Mouse (Mus musculus) mesoderm, embryonic 11.5 days (tissue): ENCODE data around the gene A930018P22Rik.
"Not testable (repeated sequence)": the region's sequence is repeated elsewhere in the genome, so short reads cannot be mapped to it uniquely, and the experiment has no call there.

ENCODE experiments used
- DNase-seq: peaks from one replicate; pipeline ENCODE4 v3.0.0-alpha.2; 2012; ENCODE audit warnings: low read depth, low spot score

The A930018P22Rik gene

GRCm38 (mm10) chr2:104117173-104117572 lies 5.4 kb upstream of the A930018P22Rik start:
- DNase-seq, result not testable (repeated sequence)

GRCm38 (mm10) chr2:104119097-104119496 lies 3.5 kb upstream of the A930018P22Rik start:
- no peak for DNase-seq

- no peak for DNase-seq
These were observed 2.3 kb upstream of the A930018P22Rik start for GRCm38 (mm10) chr2:104120312-104120711.

- DNase-seq, result no peak
These were observed 676 bp upstream of the A930018P22Rik start for GRCm38 (mm10) chr2:104121681-104122504.

GRCm38 (mm10) chr2:104123540-104123939 lies 971 bp downstream of the A930018P22Rik start:
- no peak for DNase-seq

GRCm38 (mm10) chr2:104124071-104124470 lies 1.5 kb downstream of the A930018P22Rik start:
- no peak for DNase-seq

GRCm38 (mm10) chr2:104128803-104129531 lies 6.4 kb downstream of the A930018P22Rik start:
- no peak for DNase-seq

- DNase-seq, result no peak
These were observed 7.6 kb downstream of the A930018P22Rik start for GRCm38 (mm10) chr2:104130165-104130564.

- no peak for DNase-seq
These were observed 8.4 kb downstream of the A930018P22Rik start for GRCm38 (mm10) chr2:104130969-104131368.

- no peak for DNase-seq
These were observed 9.8 kb downstream of the A930018P22Rik start for GRCm38 (mm10) chr2:104132266-104132859.

- no peak for DNase-seq
These were observed 10.7 kb downstream of the A930018P22Rik start for GRCm38 (mm10) chr2:104133042-104133810.

- DNase-seq, result peak; percentile 89
These were observed 11.8 kb downstream of the A930018P22Rik start for GRCm38 (mm10) chr2:104134150-104135056.

- no peak for DNase-seq
These were observed 13.4 kb downstream of the A930018P22Rik start for GRCm38 (mm10) chr2:104135920-104136319.

- no peak for DNase-seq
These were observed 19.6 kb downstream of the A930018P22Rik start for GRCm38 (mm10) chr2:104142140-104142539.

- no peak for DNase-seq
These were observed 21.4 kb downstream of the A930018P22Rik start for GRCm38 (mm10) chr2:104144004-104144403.

GRCm38 (mm10) chr2:104145983-104146382 lies 23.4 kb downstream of the A930018P22Rik start:
- no peak for DNase-seq

GRCm38 (mm10) chr2:104147910-104148561 lies 25.5 kb downstream of the A930018P22Rik start:
- no peak for DNase-seq

- peak; percentile 39 for DNase-seq
These were observed 28.2 kb downstream of the A930018P22Rik start for GRCm38 (mm10) chr2:104150608-104151397.

GRCm38 (mm10) chr2:104153345-104153744 lies 30.8 kb downstream of the A930018P22Rik start:
- no peak for DNase-seq
